Mouse (Mus musculus): ENCODE data around the gene Dgkg. TPM values are rescaled to one million over a fixed set of nuclear protein-coding genes. Genes with fewer than 3 reads are reported as not detected.
A peak's percentile ranks its signal among the peaks of the same experiment; 100 is the strongest.

Dgkg gene
- total RNA-seq, 2 experiments from 2014 or later = 31.0 to 44.2 TPM

GRCm38 (mm10) chr16:22517431-22518384, 139.3 kb downstream of the Dgkg start:
- peak; percentile 73 to 85 for DNase-seq (ENCODE audit: low spot score in 2 of 2)
- intact Hi-C loops (cut with DNase I) = no loop called here

GRCm38 (mm10) chr16:22515476-22515875, 141.5 kb downstream of the Dgkg start:
- DNase-seq (ENCODE audit: low spot score in 2 of 2) = no peak
- intact Hi-C loops (cut with DNase I) = no loop called here

- intact Hi-C loops (cut with DNase I) = no loop called here
- no peak for DNase-seq (ENCODE audit: low spot score in 2 of 2)
These were observed 146.0 kb downstream of the Dgkg start for GRCm38 (mm10) chr16:22510861-22511637.

GRCm38 (mm10) chr16:22508936-22509563, 148.0 kb downstream of the Dgkg start:
- intact Hi-C loops (cut with DNase I) = loop anchor here (5.0 kb wide), 1 partner anchor 67 kb away; no protein-coding TSS in a partner anchor
- DNase-seq (ENCODE audit: low spot score in 2 of 2) = peak; percentile 48 to 67

GRCm38 (mm10) chr16:22505656-22506055, 151.4 kb downstream of the Dgkg start:
- no peak for DNase-seq (ENCODE audit: low spot score in 2 of 2)
- intact Hi-C loops (cut with DNase I) = loop anchor here (5.0 kb wide), 1 partner anchor 63 kb away; no protein-coding TSS in a partner anchor

GRCm38 (mm10) chr16:22504851-22505250, 152.2 kb downstream of the Dgkg start:
- DNase-seq (ENCODE audit: low spot score in 2 of 2) = peak; percentile 49 to 75
- intact Hi-C loops (cut with DNase I) = loop anchor here (5.0 kb wide), 1 partner anchor 63 kb away; no protein-coding TSS in a partner anchor

- DNase-seq (ENCODE audit: low spot score in 2 of 2) = peak in 1 of 2 experiments; percentile 25
- intact Hi-C loops (cut with DNase I) = no loop called here
These were observed 153.0 kb downstream of the Dgkg start for GRCm38 (mm10) chr16:22504049-22504448.

- intact Hi-C loops (cut with DNase I) = no loop called here
- no peak for DNase-seq (ENCODE audit: low spot score in 2 of 2)
These were observed 153.6 kb downstream of the Dgkg start for GRCm38 (mm10) chr16:22503467-22503866.

GRCm38 (mm10) chr16:22501855-22502254, 155.2 kb downstream of the Dgkg start:
- DNase-seq (ENCODE audit: low spot score in 2 of 2) = no peak

GRCm38 (mm10) chr16:22500561-22500960, 156.5 kb downstream of the Dgkg start:
- intact Hi-C loops (cut with DNase I) = no loop called here

More at GRCm38 (mm10) chr16:22501855-22502254, 155.2 kb downstream of the Dgkg start:
- intact Hi-C loops (cut with DNase I) = no loop called here

GRCm38 (mm10) chr16:22499951-22500350, 157.1 kb downstream of the Dgkg start:
- intact Hi-C loops (cut with DNase I) = no loop called here
- no peak for DNase-seq (ENCODE audit: low spot score in 2 of 2)

More at GRCm38 (mm10) chr16:22500561-22500960, 156.5 kb downstream of the Dgkg start:
- DNase-seq (ENCODE audit: low spot score in 2 of 2) = no peak

GRCm38 (mm10) chr16:22499447-22499846, 157.6 kb downstream of the Dgkg start:
- no peak for DNase-seq (ENCODE audit: low spot score in 2 of 2)
- intact Hi-C loops (cut with DNase I) = no loop called here

GRCm38 (mm10) chr16:22497976-22498375, 159.0 kb downstream of the Dgkg start:
- intact Hi-C loops (cut with DNase I) = no loop called here
- no peak for DNase-seq (ENCODE audit: low spot score in 2 of 2)

- DNase-seq (ENCODE audit: low spot score in 2 of 2) = no peak
- intact Hi-C loops (cut with DNase I) = no loop called here
These were observed 161.8 kb downstream of the Dgkg start for GRCm38 (mm10) chr16:22495259-22495658.

- intact Hi-C loops (cut with DNase I) = no loop called here
These were observed 162.2 kb downstream of the Dgkg start for GRCm38 (mm10) chr16:22494815-22495214.

GRCm38 (mm10) chr16:22493396-22493795, 163.6 kb downstream of the Dgkg start:
- peak; percentile 18 to 35 for DNase-seq (ENCODE audit: low spot score in 2 of 2)

More at GRCm38 (mm10) chr16:22494815-22495214, 162.2 kb downstream of the Dgkg start:
- peak in 1 of 2 experiments; percentile 26 for DNase-seq (ENCODE audit: low spot score in 2 of 2)

GRCm38 (mm10) chr16:22491446-22492166, 165.4 kb downstream of the Dgkg start:
- DNase-seq (ENCODE audit: low spot score in 2 of 2) = peak; percentile 41 to 46
- intact Hi-C loops (cut with DNase I) = no loop called here

More at GRCm38 (mm10) chr16:22493396-22493795, 163.6 kb downstream of the Dgkg start:
- intact Hi-C loops (cut with DNase I) = no loop called here

- intact Hi-C loops (cut with DNase I) = no loop called here
- peak; percentile 39 to 48 for DNase-seq (ENCODE audit: low spot score in 2 of 2)
These were observed 173.1 kb downstream of the Dgkg start for GRCm38 (mm10) chr16:22483900-22484299.

GRCm38 (mm10) chr16:22479322-22479721, 177.7 kb downstream of the Dgkg start:
- no peak for DNase-seq (ENCODE audit: low spot score in 2 of 2)
- intact Hi-C loops (cut with DNase I) = no loop called here

Measured in left cerebral cortex, postnatal 14 days (tissue).